Mouse (Mus musculus) liver, embryonic 14.5 days (tissue): ENCODE data around the gene AC134908.4.

Experiments
- CTCF ChIP-seq: IDR thresholded peaks from 2 replicates; pipeline ENCODE4 v1.5.1; 2016; ENCODE audit warnings: antibody characterized with exemption, low read depth, control low read depth
- EP300 ChIP-seq: IDR thresholded peaks from 2 replicates; pipeline ENCODE4 v1.6.1; 2016; ENCODE audit warnings: antibody characterized with exemption, low read depth

DNA sequence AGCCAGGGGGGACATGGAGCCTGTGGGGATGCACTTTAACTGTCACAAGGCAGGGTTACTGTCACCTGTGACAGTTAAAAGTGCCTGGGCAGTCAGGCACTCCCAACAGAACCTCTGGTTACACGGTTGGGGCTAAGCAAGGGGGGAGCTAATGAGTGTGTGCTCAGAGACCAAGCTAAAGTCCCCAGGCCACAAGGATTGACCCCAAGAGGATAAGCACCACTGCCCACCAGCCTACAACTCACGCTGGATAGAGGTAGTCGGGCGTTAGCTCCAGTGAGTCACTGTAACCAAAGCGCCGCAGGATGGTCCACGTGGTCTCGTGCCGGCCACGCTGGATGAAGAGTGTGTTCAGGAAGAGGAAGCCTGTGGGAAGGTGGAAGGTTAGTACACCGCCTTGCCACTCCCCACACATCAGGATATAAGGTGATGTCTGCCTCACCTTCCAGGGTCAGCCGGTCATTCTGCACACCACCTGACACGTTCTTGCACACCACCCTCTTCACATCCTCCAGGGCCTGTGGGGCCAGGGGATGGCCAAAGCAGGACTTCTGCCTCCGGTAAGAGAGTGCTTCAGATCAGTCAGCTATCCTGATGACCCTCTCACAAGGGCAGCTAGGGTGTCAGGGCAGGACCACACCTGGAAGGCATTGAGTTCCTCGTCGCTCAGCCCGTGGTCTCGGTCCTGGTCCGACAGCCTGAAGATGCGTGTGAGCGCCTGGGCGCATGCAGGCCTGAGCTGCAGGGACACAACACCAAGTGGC is 45.8 kb upstream of the AC134908.4 start, which contains the start of gene Gm20683:
- TF ChIP-seq CTCF: no peak
- TF ChIP-seq EP300: no peak
